Mouse (Mus musculus): ENCODE measurements around the gene Senp1.

Senp1 gene

DNA sequence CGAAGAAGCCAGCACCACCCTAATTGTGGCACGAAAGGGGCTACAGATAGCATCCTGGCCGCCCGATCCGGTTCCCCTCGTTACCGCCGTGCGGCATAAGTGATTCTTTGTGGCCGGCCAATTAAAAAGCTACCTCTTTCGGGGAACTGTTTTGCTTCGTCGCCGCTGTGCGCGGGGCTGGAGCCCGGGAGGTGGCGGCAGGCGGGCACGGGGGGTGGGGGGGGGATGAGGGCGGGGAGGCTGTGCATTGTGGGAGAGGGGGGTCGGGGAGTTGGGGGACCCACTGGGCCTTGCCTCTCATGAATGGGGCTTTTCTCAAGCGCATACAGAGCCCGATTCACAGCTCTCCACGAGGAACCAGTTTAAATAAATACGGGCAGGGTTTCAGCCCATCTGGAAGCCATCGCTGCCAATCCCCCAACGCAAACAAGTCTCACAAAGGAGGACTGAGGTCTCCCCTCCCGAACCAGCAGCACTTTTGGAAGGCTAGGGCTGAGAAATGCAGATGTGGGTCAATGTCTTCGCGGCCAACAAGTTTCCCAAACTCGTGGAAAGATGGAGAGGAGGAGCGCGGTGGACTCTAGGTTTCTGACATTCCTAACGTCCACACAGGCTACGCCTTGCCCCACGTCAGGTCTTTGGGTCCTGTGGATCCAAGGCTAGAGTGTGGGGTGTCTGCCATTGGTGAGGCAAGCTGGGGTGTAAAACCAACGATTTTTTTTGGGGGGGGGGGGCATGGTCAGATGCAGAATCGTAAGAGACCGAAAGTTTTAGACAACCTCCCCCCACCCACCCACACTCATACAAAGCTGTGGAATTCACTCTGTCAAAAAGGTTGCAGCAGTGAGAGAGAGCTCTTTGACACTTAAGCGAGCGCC lies 91.2 kb downstream of the Senp1 start:
- peak; percentile 79 for DNase-seq (ENCODE audit: extremely low spot score)

- peak; percentile 75 for DNase-seq (ENCODE audit: extremely low spot score)
Measured at GRCm38 (mm10) chr15:98001321-98002112, 92.0 kb downstream of the Senp1 start.

DNA sequence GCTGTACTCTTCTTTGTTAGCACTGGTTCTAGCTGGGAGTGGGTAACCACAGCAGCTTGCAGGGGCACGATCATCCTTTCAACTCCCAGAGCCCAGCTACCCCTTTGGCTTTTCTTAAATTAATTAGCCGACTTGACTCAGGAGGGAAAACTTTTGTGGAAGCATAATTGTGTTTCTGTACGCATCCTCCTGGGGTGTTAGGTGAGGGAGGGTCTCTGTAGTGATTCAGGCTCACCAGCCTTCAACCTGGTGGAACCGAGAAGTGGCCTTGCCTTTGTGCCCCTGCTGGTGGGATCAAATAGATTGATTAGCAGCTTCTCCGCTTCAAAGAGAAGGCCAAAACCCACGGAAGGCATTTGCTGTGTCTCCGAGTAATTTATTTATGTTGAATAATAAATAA lies 93.6 kb downstream of the Senp1 start:
- peak; percentile 37 for DNase-seq (ENCODE audit: extremely low spot score)

DNA sequence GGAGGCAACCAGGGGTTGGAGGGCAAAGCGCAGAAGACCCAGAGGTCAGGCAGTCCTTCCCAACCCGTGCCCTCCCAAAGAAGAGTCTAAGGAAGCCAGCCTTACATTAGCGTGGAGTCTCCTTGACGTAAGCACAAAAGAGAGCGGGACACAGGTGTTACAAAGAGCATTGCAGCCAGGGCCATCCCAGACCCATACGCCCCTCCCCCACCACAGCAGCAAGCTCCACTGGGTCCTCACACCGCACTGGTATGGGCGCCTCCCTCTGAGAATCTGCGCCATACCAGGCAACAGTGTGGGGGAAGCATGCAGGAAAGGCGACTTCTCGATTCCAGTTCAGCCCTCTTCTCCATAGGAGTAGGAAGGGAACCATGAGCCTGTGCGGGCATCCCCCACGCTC lies 94.0 kb downstream of the Senp1 start:
- DNase-seq (ENCODE audit: extremely low spot score), result no peak

DNA sequence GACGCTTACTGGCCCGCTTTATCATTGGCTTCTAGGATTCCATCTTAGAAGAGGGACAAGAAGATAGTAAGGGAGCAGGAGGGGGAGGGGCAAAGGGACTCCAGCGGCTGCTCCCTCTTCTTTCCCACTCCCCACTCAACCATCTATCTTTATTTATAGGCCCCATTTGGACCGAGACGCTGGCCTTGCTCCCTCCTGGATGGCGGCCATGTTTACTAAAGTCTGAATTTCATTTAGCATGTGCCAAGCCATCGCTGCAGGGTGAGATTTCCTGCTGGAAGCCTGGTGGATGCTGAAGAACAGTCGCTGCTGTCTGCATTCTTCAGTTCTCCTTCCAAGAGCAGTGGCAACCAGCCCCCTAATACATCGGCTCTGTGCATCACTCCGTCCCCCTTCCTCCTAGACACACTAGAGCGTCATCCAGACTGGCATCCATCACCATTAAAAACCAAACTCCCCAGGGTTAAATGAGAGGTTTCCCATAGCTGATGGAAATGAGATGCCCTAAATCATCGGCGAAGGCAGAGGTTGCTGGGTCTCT lies 96.8 kb downstream of the Senp1 start:
- DNase-seq (ENCODE audit: extremely low spot score), result no peak

DNA sequence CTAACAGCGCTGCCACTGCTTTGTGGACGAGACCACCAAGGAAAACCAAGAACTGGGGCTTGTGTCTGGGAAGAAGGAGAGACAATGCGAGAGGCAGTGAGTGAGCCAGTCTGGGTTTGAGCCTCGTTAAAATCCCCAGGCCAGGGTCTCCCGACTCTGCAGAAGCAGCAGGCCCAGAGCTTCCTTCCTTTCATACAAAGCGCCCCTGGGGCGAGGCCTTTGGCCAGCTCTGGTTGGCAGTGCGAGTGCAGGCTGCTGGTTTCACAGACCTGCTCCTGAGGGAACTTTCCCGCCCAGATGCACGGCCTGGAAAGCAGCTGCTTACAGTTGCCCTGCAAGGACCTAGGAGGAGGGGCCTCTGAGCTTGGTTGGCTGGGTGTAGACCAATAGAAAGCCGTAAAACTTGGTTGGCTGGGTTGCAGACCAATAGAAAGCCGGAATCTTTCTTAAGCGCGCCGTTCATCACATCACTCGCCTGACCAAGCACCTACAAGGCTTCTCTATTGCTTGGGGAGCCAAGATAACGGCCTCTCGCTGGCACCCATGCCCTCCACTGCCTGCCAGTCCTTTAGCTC lies 100.7 kb downstream of the Senp1 start:
- peak; percentile 88 for DNase-seq (ENCODE audit: extremely low spot score)

- DNase-seq (ENCODE audit: extremely low spot score), result no peak
Measured at GRCm38 (mm10) chr15:97992027-97992711, 101.4 kb downstream of the Senp1 start.

DNA sequence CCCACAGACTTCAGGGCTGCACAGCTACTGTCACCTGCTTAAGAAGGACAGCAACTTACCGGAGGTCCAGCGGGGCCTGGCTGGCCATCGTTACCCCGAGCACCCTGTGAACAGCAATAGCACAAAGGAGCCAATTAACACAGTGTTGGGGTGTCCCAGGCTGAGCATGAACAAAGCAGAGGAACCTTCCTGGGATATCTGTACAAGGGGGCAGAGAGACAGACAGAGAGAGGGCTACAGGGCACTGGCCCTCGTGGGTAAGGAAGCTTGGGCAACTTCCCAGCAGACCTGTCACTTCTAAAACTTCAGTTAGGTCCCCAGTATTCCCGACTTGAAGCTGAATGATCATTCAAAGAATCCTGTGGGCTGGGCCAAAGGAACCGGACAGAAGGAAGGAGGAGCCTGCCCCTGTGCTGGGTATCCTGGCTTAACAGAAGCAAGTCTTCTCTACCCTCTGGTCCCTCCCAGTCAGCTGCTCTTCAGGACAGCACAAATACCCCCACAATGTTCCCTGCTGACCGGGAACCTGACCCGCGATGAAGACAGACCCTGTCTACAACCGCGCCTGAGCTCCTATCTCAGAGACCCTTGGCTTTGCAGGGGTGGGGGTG lies 102.2 kb downstream of the Senp1 start:
- peak; percentile 55 for DNase-seq (ENCODE audit: extremely low spot score)

- peak; percentile 53 for DNase-seq (ENCODE audit: extremely low spot score)
Measured at GRCm38 (mm10) chr15:97990721-97991120, 102.8 kb downstream of the Senp1 start.

GRCm38 (mm10) chr15:97990124-97990523 lies 103.4 kb downstream of the Senp1 start:
- DNase-seq (ENCODE audit: extremely low spot score), result peak; percentile 93

DNA sequence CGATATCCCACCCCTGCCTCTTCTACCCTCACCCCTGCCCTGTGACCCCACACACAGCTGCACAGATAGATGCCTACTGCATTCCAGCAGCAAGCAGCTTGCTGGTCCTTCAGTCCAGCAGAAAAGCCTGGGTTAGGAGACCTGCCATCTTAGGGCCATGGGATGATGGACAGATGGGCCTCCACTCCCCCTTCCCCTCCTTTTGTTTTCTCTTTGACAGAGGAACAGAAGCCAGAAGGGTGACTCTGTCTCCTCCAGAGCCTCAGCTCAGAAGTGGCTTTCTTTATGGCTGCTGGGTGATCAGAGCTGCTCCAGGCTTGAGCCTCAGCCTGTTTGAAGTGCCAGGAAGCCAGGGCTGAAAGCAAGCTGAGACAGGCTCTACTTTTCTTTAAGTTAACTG lies 104.0 kb downstream of the Senp1 start:
- peak; percentile 75 for DNase-seq (ENCODE audit: extremely low spot score)

All from embryo, embryonic 9.5 days (tissue).